Mouse (Mus musculus) neural tube, embryonic 15.5 days (tissue): ENCODE measurements around the gene Furin. TPM values are rescaled to one million over a fixed set of nuclear protein-coding genes. Genes with fewer than 3 reads are reported as not detected.

Experiments used
- ATAC-seq: fragments of 200-750 bp; cut with Nextera tagmentation; 2 replicates; pipeline ENCODE4 v1.8.0; 2017; ENCODE audit warnings: mild to moderate bottlenecking, moderate TSS enrichment, moderate library complexity; ENCODE audit not compliant: low FRiP score
- H3K27ac ChIP-seq: fragments of 300-500 bp; sonication (generic); replicated peaks from 2 replicates; pipeline ENCODE4 v1.5.1; 2015; ENCODE audit warnings: mild to moderate bottlenecking, inconsistent platforms
- H3K27me3 ChIP-seq: fragments of 300-500 bp; sonication (generic); replicated peaks from 2 replicates; pipeline ENCODE4 v1.6.1; 2015; ENCODE audit warnings: inconsistent platforms
- H3K36me3 ChIP-seq: fragments of 300-500 bp; sonication (generic); 2 replicates; pipeline ENCODE4 v1.6.1; 2015; ENCODE audit warnings: inconsistent platforms
- H3K4me1 ChIP-seq: fragments of 300-500 bp; sonication (generic); 2 replicates; pipeline ENCODE4 v1.6.1; 2015; ENCODE audit warnings: inconsistent platforms
- H3K4me2 ChIP-seq: fragments of 300-500 bp; sonication (generic); 2 replicates; pipeline ENCODE4 v1.6.1; 2015; ENCODE audit warnings: inconsistent platforms, mild to moderate bottlenecking, moderate library complexity
- H3K4me3 ChIP-seq: fragments of 300-500 bp; sonication (generic); replicated peaks from 2 replicates; pipeline ENCODE4 v1.5.1; 2015; ENCODE audit warnings: mild to moderate bottlenecking, inconsistent platforms
- H3K9ac ChIP-seq: fragments of 300-500 bp; sonication (generic); replicated peaks from 2 replicates; pipeline ENCODE4 v1.6.1; 2015; ENCODE audit warnings: mild to moderate bottlenecking, inconsistent platforms
- H3K9me3 ChIP-seq: fragments of 300-500 bp; sonication (generic); replicated peaks from 2 replicates; pipeline ENCODE4 v1.6.1; 2016; ENCODE audit warnings: inconsistent platforms
- WGBS: fragments of 180-500 bp; shearing (Covaris S2); methylation state at CpG from one replicate; pipeline ENCODE4 v1.1.7; 2015; ENCODE audit warnings: mixed read lengths; 5-methylcytosine and 5-hydroxymethylcytosine counted together
- polyA plus RNA-seq: library from polyadenylated mRNA; unstranded; fragments of >200 nt; fragmentation: Nextera tagmentation; extraction: Ambion mirVana; gene quantifications from 2 replicates; pipeline ENCODE4 v1.2.1, GENCODE M21; 2015

Gene Furin
- polyA plus RNA-seq, 1 experiment from 2014 or later: 5.6 TPM

- Histone ChIP-seq H3K27ac (peak overlapping the region; percentile 45), H3K9ac (no peak overlapping the region), H3K4me3 (no peak overlapping the region), H3K36me3 (peaks cover 30% of the 10 kb centered on the region), H3K4me2 (no peak overlapping the region), H3K9me3 (no peaks in the 10 kb centered on the region), H3K27me3 (no peaks in the 10 kb centered on the region), H3K4me1 (peaks cover 11% of the 10 kb centered on the region)
- WGBS: 47% methylated on average over 13 of the region's 13 CpGs
- no peak for ATAC-seq
Measured at GRCm38 (mm10) chr7:80347670-80348586, 57.3 kb downstream of the Furin start.

GRCm38 (mm10) chr7:80346830-80347229, 58.4 kb downstream of the Furin start:
- H3K4me1 ChIP-seq: peaks cover 21% of the 10 kb centered on the region
- peaks cover 21% of the 10 kb centered on the region for H3K36me3 ChIP-seq
- no peak for ATAC-seq
- no peaks in the 10 kb centered on the region for H3K9me3 ChIP-seq
- H3K9ac ChIP-seq: no peak overlapping the region
- H3K4me3 ChIP-seq: no peak overlapping the region
- H3K27me3 ChIP-seq: no peaks in the 10 kb centered on the region
- no peak overlapping the region for H3K4me2 ChIP-seq
- H3K27ac ChIP-seq: no peak overlapping the region
- WGBS: 73% methylated on average over 5 of the region's 5 CpGs

GRCm38 (mm10) chr7:80346173-80346572, 59.1 kb downstream of the Furin start:
- ATAC-seq: no peak
- Histone ChIP-seq H3K27ac (no peak overlapping the region), H3K27me3 (no peaks in the 10 kb centered on the region), H3K9ac (no peak overlapping the region), H3K9me3 (no peaks in the 10 kb centered on the region), H3K4me2 (no peak overlapping the region), H3K4me3 (no peak overlapping the region), H3K4me1 (peaks cover 27% of the 10 kb centered on the region), H3K36me3 (peaks cover 16% of the 10 kb centered on the region)
- WGBS: 95% methylated on average over 9 of the region's 9 CpGs

GRCm38 (mm10) chr7:80343270-80344018, 61.8 kb downstream of the Furin start:
- Histone ChIP-seq H3K4me2 (peak overlapping the region; percentile 78), H3K4me3 (peak overlapping the region; percentile 46), H3K9me3 (no peaks in the 10 kb centered on the region), H3K36me3 (no peaks in the 10 kb centered on the region), H3K9ac (peak overlapping the region; percentile 60), H3K27me3 (no peaks in the 10 kb centered on the region), H3K4me1 (peaks cover 46% of the 10 kb centered on the region), H3K27ac (peak overlapping the region; percentile 83)
- 28% methylated on average over 19 of the region's 19 CpGs for WGBS
- ATAC-seq: peak; percentile 1; the same call in 1 of the 2 replicates

GRCm38 (mm10) chr7:80342858-80343257, 62.4 kb downstream of the Furin start, which contains the start of gene Hddc3:
Hddc3 (plus strand) TSS chr7:80343104.
- peak within 1 kb of the TSS; percentile 60 for H3K9ac ChIP-seq
- 1% methylated on average over 25 of the region's 25 CpGs for WGBS
- no peaks in the 10 kb centered on the region for H3K9me3 ChIP-seq
- H3K27ac ChIP-seq: peak within 1 kb of the TSS; percentile 83
- peak; percentile 22; the same call in 1 of the 2 replicates for ATAC-seq
- no peaks in the 10 kb centered on the region for H3K27me3 ChIP-seq
- peaks cover 48% of the 10 kb centered on the region for H3K4me1 ChIP-seq
- H3K36me3 ChIP-seq: no peaks in the 10 kb centered on the region
- H3K4me2 ChIP-seq: peak within 1 kb of the TSS; percentile 78
- H3K4me3 ChIP-seq: peak within 1 kb of the TSS; percentile 46

GRCm38 (mm10) chr7:80341793-80342192, 63.4 kb downstream of the Furin start:
- Histone ChIP-seq H3K27ac (no peak overlapping the region), H3K4me1 (peaks cover 56% of the 10 kb centered on the region), H3K36me3 (peaks cover 9% of the 10 kb centered on the region), H3K4me3 (no peak overlapping the region), H3K27me3 (no peaks in the 10 kb centered on the region), H3K9me3 (no peaks in the 10 kb centered on the region), H3K9ac (no peak overlapping the region), H3K4me2 (no peak overlapping the region)
- ATAC-seq: no peak
- WGBS: 80% methylated on average over 7 of the region's 7 CpGs

- H3K4me1 ChIP-seq: peaks cover 60% of the 10 kb centered on the region
- H3K27me3 ChIP-seq: no peaks in the 10 kb centered on the region
- peak within 1 kb of the TSS; percentile 56 for H3K4me3 ChIP-seq
- peaks cover 19% of the 10 kb centered on the region for H3K36me3 ChIP-seq
- H3K9me3 ChIP-seq: no peaks in the 10 kb centered on the region
- ATAC-seq: peak; percentile 42
- 3% methylated on average over 11 of the region's 11 CpGs for WGBS
- peak within 1 kb of the TSS; percentile 89 for H3K27ac ChIP-seq
- H3K4me2 ChIP-seq: peak within 1 kb of the TSS; percentile 89
- H3K9ac ChIP-seq: peak within 1 kb of the TSS; percentile 61
Measured at GRCm38 (mm10) chr7:80340793-80341192, 64.4 kb downstream of the Furin start, which contains the start of gene Unc45a. Unc45a (minus strand) TSS chr7:80341005.

- peak; percentile 97 for ATAC-seq
- Histone ChIP-seq H3K4me1 (peaks cover 66% of the 10 kb centered on the region), H3K36me3 (peaks cover 27% of the 10 kb centered on the region), H3K27ac (peak overlapping the region; percentile 89), H3K27me3 (no peaks in the 10 kb centered on the region), H3K4me3 (peak overlapping the region; percentile 56), H3K4me2 (peak overlapping the region; percentile 89), H3K9me3 (no peaks in the 10 kb centered on the region), H3K9ac (peak overlapping the region; percentile 61)
- under 1% methylated on average over 45 of the region's 45 CpGs for WGBS
Measured at GRCm38 (mm10) chr7:80339793-80340628, 65.2 kb downstream of the Furin start.

- peak overlapping the region; percentile 56 for H3K4me3 ChIP-seq
- H3K9me3 ChIP-seq: no peaks in the 10 kb centered on the region
- peak overlapping the region; percentile 85 for H3K27ac ChIP-seq
- peaks cover 34% of the 10 kb centered on the region for H3K36me3 ChIP-seq
- peak overlapping the region; percentile 86 for H3K9ac ChIP-seq
- H3K4me1 ChIP-seq: peaks cover 66% of the 10 kb centered on the region
- WGBS: 5% methylated on average over 17 of the region's 17 CpGs
- peak overlapping the region; percentile 89 for H3K4me2 ChIP-seq
- H3K27me3 ChIP-seq: no peaks in the 10 kb centered on the region
- peak; percentile 23; the same call in 1 of the 2 replicates for ATAC-seq
Measured at GRCm38 (mm10) chr7:80339371-80339770, 65.9 kb downstream of the Furin start.
